Mouse (Mus musculus): ENCODE data around the gene Rasgef1b. TPM values are rescaled to one million over a fixed set of nuclear protein-coding genes. Genes with fewer than 3 reads are reported as not detected.

The Rasgef1b gene
- total and polyA plus RNA-seq, 3 experiments: 0.17 to 0.26 (median 0.21) TPM

GRCm38 (mm10) chr5:99382786-99383185 lies 346.1 kb downstream of the Rasgef1b start:
- Histone ChIP-seq H3K36me3 (replicated peaks in 1 of 2; ENCODE audit: control insufficient read depth in 1 of 2, insufficient read depth in 1 of 2, low read length in 1 of 2) (no peaks in the 10 kb centered on the region), H3K27ac (ENCODE audit: insufficient read depth, low read depth) (no peak overlapping the region), H3K79me2 (replicated peaks; ENCODE audit: control insufficient read depth, extremely low read depth, insufficient read depth, poor library complexity, severe bottlenecking) (no peaks in the 10 kb centered on the region), H3K9ac (ENCODE audit: insufficient read depth, low read depth) (no peak overlapping the region), H3K9me3 (replicated peaks; ENCODE audit: low read length) (no peaks in the 10 kb centered on the region), H3K4me1 (ENCODE audit: control insufficient read depth in 1 of 2, insufficient read depth in 2 of 2) (peaks cover 0 to 47% of the 10 kb centered on the region in 2 experiments; a peak in 3 of 4 replicates), H3K27me3 (replicated peaks) (no peaks in the 10 kb centered on the region), H3K4me3 (replicated peaks in 1 of 3; ENCODE audit: low read depth in 2 of 3, low read length in 2 of 3, poor library complexity in 1 of 3) (no peak overlapping the region), H3K4me2 (ENCODE audit: insufficient read depth, low read depth, poor library complexity, severe bottlenecking) (no peak overlapping the region)
- dilution Hi-C loops (cut with MboI; ENCODE audit: extremely low pct_ligation_motif_present, extremely low pct_unique_long_range_greater_than_20kb, low sequenced_read_pairs): no loop called here
- TF ChIP-seq USF2 (conservative IDR thresholded peaks at IDR 0.05; ENCODE audit: low read depth, low read length): no peak
- TF ChIP-seq PAX5 (IDR thresholded peaks at IDR 0.05; ENCODE audit: low read length): no peak
- TF ChIP-seq ETS1 (conservative IDR thresholded peaks at IDR 0.05; ENCODE audit: low read depth, low read length): peak; percentile 12; the same call in 1 of the 2 replicates
- TF ChIP-seq RAD21 (IDR thresholded peaks at IDR 0.05; ENCODE audit: low read depth, low read length): no peak
- TF ChIP-seq NELFE (IDR thresholded peaks at IDR 0.05; ENCODE audit: low read depth, low read length): no peak
- TF ChIP-seq SIN3A (IDR thresholded peaks at IDR 0.05; ENCODE audit: low read length): no peak
- TF ChIP-seq SMC3 (IDR thresholded peaks at IDR 0.05; ENCODE audit: low read depth, low read length): no peak
- no peak for TF ChIP-seq USF1 (IDR thresholded peaks at IDR 0.05; ENCODE audit: low read depth, low read length)
- TF ChIP-seq CHD1 (IDR thresholded peaks at IDR 0.05; ENCODE audit: low read depth, low read length): no peak
- TF ChIP-seq EP300 (IDR thresholded peaks at IDR 0.05; ENCODE audit: low read length): 0 out of 2 replicates have a peak, but pooled peaks have one; percentile 41
- TF ChIP-seq CHD2 (IDR thresholded peaks at IDR 0.05; ENCODE audit: low read length): no peak
- TF ChIP-seq UBTF (IDR thresholded peaks at IDR 0.05; ENCODE audit: low read depth, low read length): no peak
- TF ChIP-seq MYC (IDR thresholded peaks at IDR 0.05; ENCODE audit: low read depth, low read length): no peak
- TF ChIP-seq CTCF (conservative IDR thresholded peaks at IDR 0.05 in 1 of 2, IDR thresholded peaks at IDR 0.05 in 1 of 2; ENCODE audit: low read depth in 2 of 2, low read length in 2 of 2): no peak
- TF ChIP-seq JUND (conservative IDR thresholded peaks at IDR 0.05; ENCODE audit: low read depth, low read length): no peak
- peak; percentile 64 for TF ChIP-seq BHLHE40 (IDR thresholded peaks at IDR 0.05; ENCODE audit: low read depth, low read length)
- no peak for TF ChIP-seq MAZ (IDR thresholded peaks at IDR 0.05; ENCODE audit: low read depth, low read length)
- TF ChIP-seq HCFC1 (IDR thresholded peaks at IDR 0.05; ENCODE audit: low read depth, low read length): no peak
- TF ChIP-seq IRF4 (IDR thresholded peaks at IDR 0.05; ENCODE audit: low read depth, low read length): no peak
- 0 out of 2 replicates have a peak, but pooled peaks have one; percentile 31 for TF ChIP-seq MAX (IDR thresholded peaks at IDR 0.05; ENCODE audit: low read length)
- no peak for TF ChIP-seq ZMIZ1 (IDR thresholded peaks at IDR 0.05; ENCODE audit: low read depth, low read length)
- TF ChIP-seq E2F4 (IDR thresholded peaks at IDR 0.05; ENCODE audit: insufficient replicate concordance, low read depth, low read length): 0 out of 2 replicates have a peak, but pooled peaks have one; percentile 30
- TF ChIP-seq POLR2A (IDR thresholded peaks at IDR 0.05; ENCODE audit: low read depth, low read length): no peak
- TF ChIP-seq MXI1 (IDR thresholded peaks at IDR 0.05; ENCODE audit: low read depth, low read length): no peak
- TF ChIP-seq JUN (IDR thresholded peaks at IDR 0.05; ENCODE audit: insufficient read depth, low read depth, low read length): no peak
- TF ChIP-seq MEF2A (IDR thresholded peaks at IDR 0.05; ENCODE audit: borderline replicate concordance, low read depth, low read length): no peak
- no peak for TF ChIP-seq NRF1 (IDR thresholded peaks at IDR 0.05; ENCODE audit: low read depth, low read length)
- no peak for TF ChIP-seq KAT2A (IDR thresholded peaks at IDR 0.05; ENCODE audit: insufficient replicate concordance, low read length)
- TF ChIP-seq RCOR1 (conservative IDR thresholded peaks at IDR 0.05; ENCODE audit: low read depth, low read length): no peak
- no peak for TF ChIP-seq ZC3H11A (IDR thresholded peaks at IDR 0.05; ENCODE audit: low read depth, low read length)
- in situ Hi-C loops (cut with MboI; ENCODE audit: low pct_ligation_motif_present, low pct_unique_long_range_greater_than_20kb, low sequenced_read_pairs): no loop called here
- DNase-seq (ENCODE audit: extremely low read depth): peak; percentile 69
